Mouse (Mus musculus) G1E (cell line): ENCODE results near the gene Stip1. TPM values are rescaled to one million over a fixed set of nuclear protein-coding genes. Genes with fewer than 3 reads are reported as not detected.
A peak's percentile ranks its signal among the peaks of the same experiment; 100 is the strongest.
"Not testable (repeated sequence)": the region's sequence is repeated elsewhere in the genome, so short reads cannot be mapped to it uniquely, and the experiment has no call there.

Experiments
- ATAC-seq: 2 replicates; pipeline ENCODE4 v1.8.0; 2016; ENCODE audit warnings: mild to moderate bottlenecking; ENCODE audit not compliant: insufficient number of reproducible peaks, poor library complexity, low FRiP score, severe bottlenecking; ENCODE audit errors: extremely low read depth
- DNase-seq: peaks from one replicate; pipeline ENCODE4 v3.0.0; 2012; ENCODE audit warnings: low spot score
- H3K27me3 ChIP-seq: 2 replicates; pipeline ENCODE4 v1.6.1; 2012; ENCODE audit warnings: mild to moderate bottlenecking, low read length, inconsistent platforms; ENCODE audit not compliant: insufficient read depth
- H3K36me3 ChIP-seq: replicated peaks from 2 replicates; pipeline ENCODE3; 2012; ENCODE audit warnings: mild to moderate bottlenecking, inconsistent platforms
- H3K4me1 ChIP-seq: 2 replicates; pipeline ENCODE4 v1.6.1; 2012; ENCODE audit warnings: low read depth, low read length, inconsistent platforms, mixed read lengths; ENCODE audit not compliant: insufficient read depth
- H3K4me3 ChIP-seq: 2 replicates; pipeline ENCODE4 v1.5.1; 2012; ENCODE audit warnings: low read depth, mild to moderate bottlenecking, inconsistent platforms, low read length, moderate library complexity, mixed read lengths
- H3K9me3 ChIP-seq: replicated peaks from 2 replicates; pipeline ENCODE4 v1.6.1; 2012; ENCODE audit warnings: inconsistent platforms
- CTCF ChIP-seq: IDR thresholded peaks from 2 replicates; pipeline ENCODE4 v1.5.1; 2012; ENCODE audit warnings: low read depth, low read length, inconsistent platforms, mixed read lengths
- GATA1 ChIP-seq: IDR thresholded peaks from 2 replicates; pipeline ENCODE4 v1.6.1; 2012; ENCODE audit warnings: borderline replicate concordance, low read length, inconsistent platforms, mixed read lengths
- GATA2 ChIP-seq: IDR thresholded peaks from 2 replicates; pipeline ENCODE4 v1.6.1; 2012; ENCODE audit warnings: low read depth, low read length, inconsistent platforms, borderline replicate concordance
- POLR2AphosphoS5 ChIP-seq: IDR thresholded peaks from 2 replicates; pipeline ENCODE4 v1.6.1; 2012; ENCODE audit warnings: low read depth, low read length, inconsistent platforms; ENCODE audit not compliant: insufficient replicate concordance
- TAL1 ChIP-seq: conservative IDR thresholded peaks from 2 replicates; pipeline ENCODE4 v1.6.1; 2012; ENCODE audit warnings: low read depth, low read length, inconsistent platforms, mixed read lengths
- polyA plus RNA-seq: library from polyadenylated mRNA; stranded (reverse); fragments of >175 nt; gene quantifications from 2 replicates; pipeline ENCODE4 v1.2.3, GENCODE M21; 2012
- total RNA-seq, 2 experiments: library from RNA; stranded (forward) in 1 of 2; stranded (reverse) in 1 of 2; fragments of 200-1000 nt in 1 of 2; fragments of >200 nt in 1 of 2; fragmentation: Nextera tagmentation in 1 of 2; gene quantifications; 2 replicates each; pipeline ENCODE4 v1.2.3; 2014 to 2017

The Stip1 gene
- total and polyA plus RNA-seq, 3 experiments: 224 to 301 (median 279) TPM

- Histone ChIP-seq H3K27me3 (peaks cover 66% of the 10 kb centered on the region), H3K36me3 (no peaks in the 10 kb centered on the region), H3K4me1 (peaks cover 24% of the 10 kb centered on the region), H3K9me3 (no peaks in the 10 kb centered on the region), H3K4me3 (peak overlapping the region; percentile 54; the same call in 1 of the 2 replicates)
- TF ChIP-seq GATA1 (no peak), GATA2 (no peak), POLR2AphosphoS5 (no peak), CTCF (no peak), TAL1 (no peak)
- DNase-seq (no peak), ATAC-seq (no peak)
Measured at GRCm38 (mm10) chr19:7057126-7057721, 17.5 kb upstream of the Stip1 start.

GRCm38 (mm10) chr19:7056248-7057087 is 16.7 kb upstream of the Stip1 start, which contains the start of gene Macrod1:
Gene Macrod1, plus strand, starts transcription at chr19:7056810.
- ATAC-seq: no peak
- TF ChIP-seq GATA1: no peak
- TF ChIP-seq CTCF: no peak
- TF ChIP-seq TAL1: no peak
- no peak for TF ChIP-seq POLR2AphosphoS5
- no peak for TF ChIP-seq GATA2
- Histone ChIP-seq H3K9me3 (no peaks in the 10 kb centered on the region), H3K27me3 (peaks cover 64% of the 10 kb centered on the region), H3K4me1 (peaks cover 21% of the 10 kb centered on the region), H3K36me3 (no peaks in the 10 kb centered on the region), H3K4me3 (peak within 1 kb of the TSS; percentile 54; the same call in 1 of the 2 replicates)
- DNase-seq: no peak

- no peak for ATAC-seq
- Histone ChIP-seq H3K4me1 (peaks cover 17% of the 10 kb centered on the region), H3K27me3 (peaks cover 59% of the 10 kb centered on the region), H3K36me3 (no peaks in the 10 kb centered on the region), H3K9me3 (no peaks in the 10 kb centered on the region), H3K4me3 (no peak overlapping the region)
- no peak for DNase-seq
- no peak for TF ChIP-seq GATA2
- TF ChIP-seq TAL1: no peak
- TF ChIP-seq CTCF: no peak
- no peak for TF ChIP-seq GATA1
- TF ChIP-seq POLR2AphosphoS5: no peak
Measured at GRCm38 (mm10) chr19:7055173-7055572, 15.4 kb upstream of the Stip1 start.

GRCm38 (mm10) chr19:7054772-7055171 is 15.0 kb upstream of the Stip1 start:
- Histone ChIP-seq H3K9me3 (no peaks in the 10 kb centered on the region), H3K36me3 (no peaks in the 10 kb centered on the region), H3K4me1 (peaks cover 17% of the 10 kb centered on the region), H3K27me3 (peaks cover 58% of the 10 kb centered on the region), H3K4me3 (no peak overlapping the region)
- no peak for ATAC-seq
- TF ChIP-seq CTCF (no peak), POLR2AphosphoS5 (no peak), GATA2 (no peak), TAL1 (no peak), GATA1 (no peak)
- no peak for DNase-seq

GRCm38 (mm10) chr19:7053382-7053781 is 13.6 kb upstream of the Stip1 start:
- not testable (repeated sequence) for H3K9me3 ChIP-seq, ATAC-seq, H3K36me3 ChIP-seq, DNase-seq, H3K4me3 ChIP-seq
- H3K4me1 ChIP-seq: peaks cover 17% of the 10 kb centered on the region
- H3K27me3 ChIP-seq: peaks cover 58% of the 10 kb centered on the region

GRCm38 (mm10) chr19:7044706-7045105 is 4.9 kb upstream of the Stip1 start:
- no peak overlapping the region for H3K4me3 ChIP-seq
- no peak for DNase-seq
- peaks cover 10% of the 10 kb centered on the region for H3K4me1 ChIP-seq
- TF ChIP-seq CTCF (no peak), GATA2 (no peak), POLR2AphosphoS5 (no peak), GATA1 (no peak), TAL1 (no peak)
- ATAC-seq: no peak
- H3K9me3 ChIP-seq: no peaks in the 10 kb centered on the region
- no peaks in the 10 kb centered on the region for H3K36me3 ChIP-seq
- peaks cover 34% of the 10 kb centered on the region for H3K27me3 ChIP-seq
